Mouse (Mus musculus) ES-E14 (cell line): Measurements from ENCODE around the gene Ulbp1.

Experiments
- CHD2 ChIP-seq: IDR thresholded peaks from 2 replicates; pipeline ENCODE4 v1.6.1; 2014; ENCODE audit warnings: mild to moderate bottlenecking, low read depth, low read length, inconsistent platforms
- HCFC1 ChIP-seq: IDR thresholded peaks from 2 replicates; pipeline ENCODE4 v1.6.1; 2012; ENCODE audit warnings: low read length, inconsistent platforms, borderline replicate concordance; ENCODE audit not compliant: insufficient read depth
- MAFK ChIP-seq: IDR thresholded peaks from 2 replicates; pipeline ENCODE4 v1.6.1; 2014; ENCODE audit warnings: mild to moderate bottlenecking, low read depth, low read length, inconsistent platforms; ENCODE audit not compliant: insufficient read depth
- ZC3H11A ChIP-seq: IDR thresholded peaks from 2 replicates; pipeline ENCODE4 v1.6.1; 2012; ENCODE audit warnings: low read depth, mild to moderate bottlenecking, inconsistent platforms, low read length, borderline replicate concordance
- ZNF384 ChIP-seq: IDR thresholded peaks from 2 replicates; pipeline ENCODE4 v1.6.1; 2012; ENCODE audit warnings: low read depth, low read length, inconsistent platforms

DNA sequence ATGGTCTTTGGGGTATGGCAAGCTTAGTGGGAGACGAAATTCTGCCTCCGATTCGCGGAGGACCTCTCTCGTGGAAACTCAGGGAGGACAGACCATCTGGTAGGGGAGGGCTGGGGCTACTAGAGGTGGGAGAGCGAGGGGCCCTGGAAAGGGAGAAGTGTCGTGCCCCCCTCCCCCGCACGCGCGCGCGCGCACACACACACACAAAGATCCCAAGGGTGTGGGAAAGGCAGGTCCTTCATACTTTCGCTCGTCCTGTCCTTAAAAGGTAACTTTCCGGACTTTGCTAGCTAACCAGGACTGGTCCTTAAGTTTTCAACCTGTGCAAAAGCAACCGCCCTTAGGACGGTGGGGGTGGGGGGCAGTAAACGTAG, 81.9 kb downstream of the Ulbp1 start:
- no peak for TF ChIP-seq HCFC1
- TF ChIP-seq CHD2, result no peak
- no peak for TF ChIP-seq MAFK
- TF ChIP-seq ZNF384, result no peak
- TF ChIP-seq ZC3H11A, result no peak
